Mouse (Mus musculus): Measurements from ENCODE around the gene AU040320.

The AU040320 gene

GRCm38 (mm10) chr4:126852971-126853370 lies 99.6 kb downstream of the AU040320 start:
- no peak for DNase-seq (ENCODE audit: low spot score in 2 of 2)

GRCm38 (mm10) chr4:126860268-126860986 lies 107.1 kb downstream of the AU040320 start:
- no peak for DNase-seq (ENCODE audit: low spot score in 2 of 2)

- no peak for DNase-seq (ENCODE audit: low spot score in 2 of 2)
These were observed 108.3 kb downstream of the AU040320 start for GRCm38 (mm10) chr4:126861514-126862266.

- no peak for DNase-seq (ENCODE audit: low spot score in 2 of 2)
These were observed 115.4 kb downstream of the AU040320 start for GRCm38 (mm10) chr4:126868699-126869098.

GRCm38 (mm10) chr4:126872717-126873116 lies 119.4 kb downstream of the AU040320 start:
- DNase-seq (ENCODE audit: low spot score in 2 of 2), result no peak

GRCm38 (mm10) chr4:126879560-126880275 lies 126.4 kb downstream of the AU040320 start:
- DNase-seq (ENCODE audit: low spot score in 2 of 2), result no peak

- DNase-seq (ENCODE audit: low spot score in 2 of 2), result no peak
These were observed 130.3 kb downstream of the AU040320 start for GRCm38 (mm10) chr4:126883602-126884001.

- no peak for DNase-seq (ENCODE audit: low spot score in 2 of 2)
These were observed 132.6 kb downstream of the AU040320 start for GRCm38 (mm10) chr4:126885953-126886352.

- DNase-seq (ENCODE audit: low spot score in 2 of 2), result no peak
These were observed 136.5 kb downstream of the AU040320 start for GRCm38 (mm10) chr4:126889879-126890278.

All from heart, adult 9 months (tissue).